Mouse (Mus musculus) limb, embryonic 12.5 days (tissue): ENCODE measurements around the gene Limk2. TPM values are rescaled to one million over a fixed set of nuclear protein-coding genes. Genes with fewer than 3 reads are reported as not detected.
A peak's percentile ranks its signal among the peaks of the same experiment; 100 is the strongest.

Experiments
- ATAC-seq: fragments of 200-750 bp; cut with Nextera tagmentation; 2 replicates; pipeline ENCODE4 v1.8.0; 2017; ENCODE audit warnings: low read depth, moderate TSS enrichment; ENCODE audit not compliant: insufficient number of reproducible peaks, insufficient read depth, low FRiP score, low TSS enrichment
- H3K27ac ChIP-seq: fragments of 300-500 bp; sonication (generic); 2 replicates; pipeline ENCODE4 v1.5.1; 2016; ENCODE audit warnings: mild to moderate bottlenecking, moderate library complexity
- H3K27me3 ChIP-seq: fragments of 300-500 bp; sonication (generic); 2 replicates; pipeline ENCODE4 v1.6.1; 2016; ENCODE audit warnings: mild to moderate bottlenecking, moderate library complexity
- H3K36me3 ChIP-seq: fragments of 300-500 bp; sonication (generic); 2 replicates; pipeline ENCODE4 v1.6.1; 2016; ENCODE audit warnings: mild to moderate bottlenecking, moderate library complexity
- H3K4me1 ChIP-seq: fragments of 300-500 bp; sonication (generic); replicated peaks from 2 replicates; pipeline ENCODE4 v1.6.1; 2016
- H3K4me2 ChIP-seq: fragments of 300-500 bp; sonication (generic); 2 replicates; pipeline ENCODE4 v1.6.1; 2016; ENCODE audit warnings: mild to moderate bottlenecking, moderate library complexity
- H3K4me3 ChIP-seq: fragments of 300-500 bp; sonication (generic); replicated peaks from 2 replicates; pipeline ENCODE4 v1.5.1; 2016; ENCODE audit warnings: mild to moderate bottlenecking
- H3K9ac ChIP-seq: fragments of 300-500 bp; sonication (generic); replicated peaks from 2 replicates; pipeline ENCODE4 v1.6.1; 2016; ENCODE audit warnings: mild to moderate bottlenecking, moderate library complexity
- H3K9me3 ChIP-seq: fragments of 300-500 bp; sonication (generic); 2 replicates; pipeline ENCODE4 v1.6.1; 2016; ENCODE audit warnings: mild to moderate bottlenecking, moderate library complexity
- WGBS: fragments of 180-500 bp; shearing (Covaris S2); methylation state at CpG from one replicate; pipeline ENCODE4 v1.1.7; 2016; 5-methylcytosine and 5-hydroxymethylcytosine counted together
- polyA plus RNA-seq: library from polyadenylated mRNA; unstranded; fragments of >200 nt; fragmentation: Nextera tagmentation; extraction: Ambion mirVana; gene quantifications from 2 replicates; pipeline ENCODE4 v1.2.1, GENCODE M21; 2016

The Limk2 gene
- 58.5 and 62.3 TPM in 2 replicates for polyA plus RNA-seq

DNA sequence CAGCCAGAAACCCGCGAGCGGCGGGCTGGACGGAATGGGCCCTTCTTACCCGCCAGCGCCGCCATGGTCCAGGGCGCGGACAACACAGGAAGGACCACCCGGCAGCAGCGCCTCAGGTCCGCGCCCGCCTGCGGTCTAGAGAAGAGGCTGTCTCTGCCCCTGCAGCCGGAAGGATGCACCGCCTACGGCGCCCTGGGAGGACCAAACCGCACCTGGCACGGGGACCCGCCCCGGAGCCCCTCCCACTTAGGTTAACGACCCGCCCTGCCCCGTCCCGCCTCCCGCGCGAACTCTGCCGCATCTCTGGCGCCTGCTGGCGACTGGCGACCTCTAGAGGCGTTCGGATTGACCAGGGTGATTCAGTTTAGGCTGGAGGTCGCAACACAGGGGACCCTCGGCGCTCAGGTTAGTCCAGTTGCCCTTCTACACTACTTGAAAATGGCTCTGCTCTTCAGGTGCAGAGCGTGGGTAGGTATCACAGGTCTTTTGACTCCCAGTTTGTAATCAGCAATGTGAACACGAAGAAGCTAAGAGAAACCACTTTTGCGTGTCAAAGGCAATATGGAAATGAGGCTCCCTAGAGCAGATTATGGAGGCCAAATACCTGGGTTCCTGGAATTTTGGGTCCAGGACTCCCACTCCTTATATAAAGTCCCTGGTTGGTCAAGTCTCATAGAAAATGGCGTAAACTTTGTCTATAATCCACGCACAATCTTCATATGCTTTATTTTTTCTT lies at the start of gene Limk2:
Gene Limk2, minus strand, starts transcription at position 193 of the 736 bp plus-strand sequence.
- Histone ChIP-seq H3K4me2 (peak within 1 kb of the TSS; percentile 80), H3K36me3 (peaks cover 6% of the 10 kb centered on the region), H3K9me3 (no peaks in the 10 kb centered on the region), H3K4me3 (peak within 1 kb of the TSS; percentile 72), H3K4me1 (peaks cover 10% of the 10 kb centered on the region), H3K27ac (no peak within 1 kb of the TSS), H3K27me3 (no peaks in the 10 kb centered on the region), H3K9ac (peak within 1 kb of the TSS; percentile 71)
- ATAC-seq = peak; percentile 88
- 3% methylated on average over 45 of the region's 45 CpGs for WGBS

DNA sequence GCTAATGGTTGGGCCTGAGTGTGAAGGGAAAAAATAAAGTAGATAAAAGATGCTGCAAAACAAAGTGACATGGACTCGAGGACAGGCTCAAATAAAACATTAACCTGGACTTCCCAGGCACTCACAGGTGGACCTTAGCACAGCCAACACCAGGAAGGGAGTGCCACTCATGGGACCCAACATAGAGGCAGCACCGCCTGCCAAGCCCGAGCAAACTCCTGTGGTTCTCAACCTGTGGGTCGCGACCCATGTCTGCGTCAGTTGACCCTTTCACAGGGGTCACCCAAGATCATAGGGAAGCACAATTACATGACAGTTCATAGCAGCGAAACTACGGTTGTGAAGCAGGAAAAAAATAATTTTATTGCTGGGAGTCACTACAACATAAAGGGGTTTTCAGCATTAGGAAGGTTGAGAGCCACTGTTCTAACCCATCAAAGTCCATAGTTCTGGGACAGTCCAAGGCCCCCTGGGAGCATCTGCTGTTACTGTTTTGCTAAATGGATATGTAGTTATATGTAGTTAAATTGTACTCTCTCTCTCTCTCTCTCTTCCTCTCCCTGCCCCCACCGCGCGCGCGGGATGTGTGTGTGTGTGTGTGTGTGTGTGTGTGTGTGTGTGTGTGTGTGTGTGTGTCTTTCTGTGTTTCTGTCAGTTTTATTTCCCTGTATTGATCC lies 49.6 kb upstream of the Limk2 start:
- Histone ChIP-seq H3K9ac (no peak overlapping the region), H3K27me3 (no peaks in the 10 kb centered on the region), H3K36me3 (peaks cover 13% of the 10 kb centered on the region; the same call in 1 of the 2 replicates), H3K4me3 (no peak overlapping the region), H3K27ac (no peak overlapping the region), H3K4me2 (no peak overlapping the region), H3K4me1 (peaks cover under 1% of the 10 kb centered on the region), H3K9me3 (no peaks in the 10 kb centered on the region)
- WGBS = 85% methylated on average over 8 of the region's 13 CpGs
- no peak for ATAC-seq

GRCm38 (mm10) chr11:3456354-3456753 lies 47.4 kb upstream of the Limk2 start:
- H3K9ac ChIP-seq = no peak overlapping the region
- H3K27me3 ChIP-seq = no peaks in the 10 kb centered on the region
- peaks cover 9% of the 10 kb centered on the region for H3K4me1 ChIP-seq
- no peak overlapping the region for H3K27ac ChIP-seq
- H3K9me3 ChIP-seq = no peaks in the 10 kb centered on the region
- 25% methylated on average over 1 of the region's 1 CpGs for WGBS
- peaks cover 13% of the 10 kb centered on the region; the same call in 1 of the 2 replicates for H3K36me3 ChIP-seq
- H3K4me2 ChIP-seq = no peak overlapping the region
- no peak overlapping the region for H3K4me3 ChIP-seq
- ATAC-seq = no peak

GRCm38 (mm10) chr11:3454506-3454905 lies 45.5 kb upstream of the Limk2 start:
- Histone ChIP-seq H3K27me3 (no peaks in the 10 kb centered on the region), H3K27ac (no peak overlapping the region), H3K36me3 (peaks cover 13% of the 10 kb centered on the region; the same call in 1 of the 2 replicates), H3K9me3 (no peaks in the 10 kb centered on the region), H3K4me2 (no peak overlapping the region), H3K9ac (no peak overlapping the region), H3K4me3 (no peak overlapping the region), H3K4me1 (peaks cover 18% of the 10 kb centered on the region)
- 94% methylated on average over 3 of the region's 3 CpGs for WGBS
- ATAC-seq = no peak

- Histone ChIP-seq H3K27ac (no peak overlapping the region), H3K27me3 (no peaks in the 10 kb centered on the region), H3K4me1 (peaks cover 18% of the 10 kb centered on the region), H3K4me3 (no peak overlapping the region; the same call in 1 of the 2 replicates), H3K9ac (no peak overlapping the region), H3K36me3 (peaks cover 13% of the 10 kb centered on the region; the same call in 1 of the 2 replicates), H3K4me2 (peak overlapping the region; percentile 71), H3K9me3 (no peaks in the 10 kb centered on the region)
- 80% methylated on average over 6 of the region's 6 CpGs for WGBS
- no peak for ATAC-seq
Observed at GRCm38 (mm10) chr11:3453467-3453866, 44.5 kb upstream of the Limk2 start.

DNA sequence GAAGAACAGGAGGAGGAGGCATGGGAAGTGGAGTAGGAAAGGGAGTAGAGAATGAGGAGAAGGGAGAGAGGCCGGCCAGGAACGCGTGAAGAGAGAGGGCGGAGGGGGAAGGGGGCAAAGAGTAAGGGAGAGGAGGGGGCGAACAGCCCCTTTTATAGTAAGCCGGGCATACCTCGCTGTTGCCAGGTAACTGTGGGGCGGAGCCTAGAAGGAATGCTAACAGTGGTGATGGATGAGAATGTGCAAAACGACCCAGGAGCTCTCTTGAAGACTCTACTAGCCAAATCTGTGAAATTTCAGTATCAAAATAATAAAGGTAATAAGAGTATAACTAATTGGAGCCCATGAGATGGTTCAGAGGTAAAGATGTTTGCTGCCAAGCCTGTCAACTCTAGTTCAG lies 43.8 kb upstream of the Limk2 start:
- 3% methylated on average over 9 of the region's 9 CpGs for WGBS
- peak overlapping the region; percentile 90 for H3K27ac ChIP-seq
- H3K36me3 ChIP-seq = peaks cover 13% of the 10 kb centered on the region; the same call in 1 of the 2 replicates
- peak overlapping the region; percentile 82 for H3K9ac ChIP-seq
- peaks cover 18% of the 10 kb centered on the region for H3K4me1 ChIP-seq
- H3K4me3 ChIP-seq = peak overlapping the region; percentile 86
- ATAC-seq = no peak
- no peaks in the 10 kb centered on the region for H3K9me3 ChIP-seq
- H3K27me3 ChIP-seq = no peaks in the 10 kb centered on the region
- peak overlapping the region; percentile 71 for H3K4me2 ChIP-seq

DNA sequence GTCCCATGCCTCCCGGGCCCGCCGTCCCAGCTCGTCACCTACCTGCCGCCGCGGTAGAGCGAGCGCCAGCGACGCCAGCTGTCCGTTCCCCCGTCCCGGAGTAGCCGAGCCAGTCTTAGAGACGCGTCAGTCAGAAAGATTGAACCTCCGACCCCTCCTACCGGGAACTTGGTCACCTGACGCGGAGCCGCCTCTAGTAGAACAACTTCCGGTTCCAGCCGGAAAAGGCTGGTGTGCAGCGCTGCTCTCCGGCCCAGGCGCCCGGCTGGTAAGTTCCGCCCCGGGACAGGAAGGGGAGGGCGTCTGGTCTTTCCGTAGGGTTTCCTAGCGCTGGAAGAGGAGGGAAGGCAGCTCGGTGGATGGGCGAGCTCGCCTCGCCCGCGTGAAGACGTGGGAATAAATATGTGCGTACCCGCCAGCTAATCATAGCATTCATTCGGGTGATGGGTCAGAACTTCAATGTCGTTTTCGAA lies 43.2 kb upstream of the Limk2 start, which contains the start of gene Rnf185:
Gene Rnf185, minus strand, starts transcription at position 197 of the 473 bp plus-strand sequence.
- Histone ChIP-seq H3K9ac (peak within 1 kb of the TSS; percentile 82), H3K27ac (peak within 1 kb of the TSS; percentile 90), H3K4me3 (peak within 1 kb of the TSS; percentile 86), H3K4me2 (peak within 1 kb of the TSS; percentile 71), H3K9me3 (no peaks in the 10 kb centered on the region), H3K4me1 (peaks cover 18% of the 10 kb centered on the region), H3K27me3 (no peaks in the 10 kb centered on the region), H3K36me3 (peaks cover 13% of the 10 kb centered on the region; the same call in 1 of the 2 replicates)
- peak; percentile 96 for ATAC-seq
- WGBS = under 1% methylated on average over 45 of the region's 45 CpGs

DNA sequence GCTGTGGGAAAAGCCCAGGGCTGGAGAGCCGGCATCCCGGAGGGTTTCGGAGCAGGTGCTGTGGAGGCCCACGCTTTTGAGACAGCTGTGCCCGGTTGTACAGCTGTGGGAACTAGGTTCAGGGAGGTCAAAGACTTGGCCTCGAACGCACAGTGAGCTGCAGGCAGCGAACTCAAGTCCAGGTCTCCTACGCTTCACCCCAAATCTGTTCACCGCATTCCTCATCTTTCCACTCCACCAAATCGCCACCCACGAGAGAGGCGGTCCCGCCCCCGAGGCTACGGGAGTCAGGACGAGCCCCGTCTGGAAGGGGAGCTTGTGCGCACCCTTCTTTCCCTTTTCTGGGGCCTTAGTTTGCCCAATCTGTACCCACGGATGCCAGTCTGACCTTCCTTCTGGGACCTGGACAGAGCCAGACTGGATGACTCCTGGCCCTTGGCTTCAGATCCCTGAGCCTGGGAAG lies 42.7 kb upstream of the Limk2 start:
- no peaks in the 10 kb centered on the region for H3K9me3 ChIP-seq
- H3K4me3 ChIP-seq = peak overlapping the region; percentile 86
- peak overlapping the region; percentile 82 for H3K9ac ChIP-seq
- peak; percentile 58 for ATAC-seq
- no peaks in the 10 kb centered on the region for H3K27me3 ChIP-seq
- peaks cover 13% of the 10 kb centered on the region; the same call in 1 of the 2 replicates for H3K36me3 ChIP-seq
- H3K27ac ChIP-seq = peak overlapping the region; percentile 90
- WGBS = under 1% methylated on average over 20 of the region's 20 CpGs
- H3K4me2 ChIP-seq = peak overlapping the region; percentile 71
- peaks cover 18% of the 10 kb centered on the region for H3K4me1 ChIP-seq

GRCm38 (mm10) chr11:3444875-3445274 lies 35.9 kb upstream of the Limk2 start:
- Histone ChIP-seq H3K4me2 (no peak overlapping the region), H3K9ac (no peak overlapping the region), H3K36me3 (no peaks in the 10 kb centered on the region; the same call in 1 of the 2 replicates), H3K27ac (no peak overlapping the region), H3K4me3 (no peak overlapping the region), H3K27me3 (no peaks in the 10 kb centered on the region), H3K9me3 (no peaks in the 10 kb centered on the region), H3K4me1 (no peaks in the 10 kb centered on the region)
- 88% methylated on average over 8 of the region's 8 CpGs for WGBS
- no peak for ATAC-seq

DNA sequence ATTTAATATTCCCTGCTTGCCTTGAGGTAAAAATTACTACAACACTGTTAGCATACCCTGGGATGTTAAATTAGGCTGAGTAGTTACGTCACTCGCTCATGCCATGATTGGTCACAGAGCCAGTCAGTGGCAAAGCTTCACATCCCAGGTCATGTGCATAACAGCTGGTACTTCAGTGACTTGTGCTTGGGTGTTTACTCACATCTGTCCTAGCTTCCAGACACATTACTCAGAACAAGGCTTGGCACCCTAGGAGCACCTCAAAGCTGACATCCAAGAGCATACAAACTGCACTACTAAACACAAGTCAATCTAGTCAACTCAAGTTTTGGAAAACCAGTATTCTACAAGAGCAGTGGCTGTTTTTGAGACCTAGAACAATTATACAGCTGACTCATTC lies 34.1 kb upstream of the Limk2 start:
- Histone ChIP-seq H3K9me3 (no peaks in the 10 kb centered on the region), H3K4me3 (no peak overlapping the region), H3K9ac (no peak overlapping the region), H3K36me3 (no peaks in the 10 kb centered on the region), H3K27ac (no peak overlapping the region), H3K27me3 (no peaks in the 10 kb centered on the region), H3K4me1 (no peaks in the 10 kb centered on the region), H3K4me2 (no peak overlapping the region)
- no peak for ATAC-seq
- 89% methylated on average over 2 of the region's 2 CpGs for WGBS

DNA sequence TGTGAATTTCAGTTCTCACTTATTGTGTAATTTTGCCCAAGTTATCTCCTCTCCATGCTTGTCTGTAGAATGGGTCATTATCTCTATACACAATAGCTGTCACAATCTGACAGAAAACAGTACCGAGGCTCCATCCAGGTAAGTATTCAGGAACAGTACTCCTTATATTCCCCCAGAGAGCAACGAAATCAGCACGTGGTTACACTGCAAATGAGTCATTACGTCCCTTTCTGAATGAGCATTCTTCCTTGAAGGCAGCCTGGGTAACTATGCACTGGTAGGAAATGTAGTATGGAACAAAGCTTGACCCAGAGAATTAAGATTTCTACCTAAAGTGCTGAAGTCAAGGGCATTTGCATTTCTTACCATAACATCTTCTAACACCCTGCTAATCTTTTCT lies 33.7 kb upstream of the Limk2 start:
- ATAC-seq = no peak
- H3K4me3 ChIP-seq = no peak overlapping the region
- WGBS = 73% methylated on average over 4 of the region's 4 CpGs

More for the DNA sequence above, 33.7 kb upstream of the Limk2 start:
- Histone ChIP-seq H3K27me3 (no peaks in the 10 kb centered on the region), H3K4me1 (no peaks in the 10 kb centered on the region), H3K9me3 (no peaks in the 10 kb centered on the region), H3K9ac (no peak overlapping the region), H3K4me2 (no peak overlapping the region), H3K27ac (no peak overlapping the region), H3K36me3 (no peaks in the 10 kb centered on the region)
